Mouse (Mus musculus) limb, embryonic 14.5 days (tissue): Measurements from ENCODE around the gene Cenpl. TPM values are rescaled to one million over a fixed set of nuclear protein-coding genes. Genes with fewer than 3 reads are reported as not detected.

ENCODE experiments used
- ATAC-seq: fragments of 200-750 bp; cut with Nextera tagmentation; 2 replicates; pipeline ENCODE4 v1.8.0; 2017; ENCODE audit warnings: low read depth, moderate number of reproducible peaks, moderate TSS enrichment; ENCODE audit not compliant: low FRiP score
- DNase-seq: peaks from one replicate; pipeline ENCODE4 v3.0.0-alpha.2; 2015; ENCODE audit warnings: low spot score
- H3K27ac ChIP-seq: fragments of 300-500 bp; sonication (generic); replicated peaks from 2 replicates; pipeline ENCODE4 v1.5.1; 2014; ENCODE audit warnings: low read depth, mild to moderate bottlenecking, low read length, moderate library complexity, mixed read lengths
- H3K27me3 ChIP-seq: fragments of 300-500 bp; sonication (generic); 2 replicates; pipeline ENCODE4 v1.6.1; 2014; ENCODE audit warnings: low read length, mixed read lengths; ENCODE audit not compliant: control insufficient read depth, insufficient read depth
- H3K36me3 ChIP-seq: fragments of 300-500 bp; sonication (generic); 2 replicates; pipeline ENCODE4 v1.6.1; 2014; ENCODE audit warnings: mild to moderate bottlenecking, low read length, moderate library complexity, mixed read lengths; ENCODE audit not compliant: control insufficient read depth, insufficient read depth
- H3K4me1 ChIP-seq: fragments of 300-500 bp; sonication (generic); 2 replicates; pipeline ENCODE4 v1.6.1; 2014; ENCODE audit warnings: antibody characterized with exemption, low read length, mixed read lengths; ENCODE audit not compliant: control insufficient read depth, insufficient read depth
- H3K4me2 ChIP-seq: fragments of 300-500 bp; sonication (generic); replicated peaks from 2 replicates; pipeline ENCODE4 v1.6.1; 2014; ENCODE audit warnings: low read depth, mild to moderate bottlenecking, low read length, moderate library complexity; ENCODE audit not compliant: severe bottlenecking
- H3K4me3 ChIP-seq: fragments of 300-500 bp; sonication (generic); replicated peaks from 2 replicates; pipeline ENCODE4 v1.5.1; 2014; ENCODE audit warnings: low read length
- H3K9ac ChIP-seq: fragments of 300-500 bp; sonication (generic); 2 replicates; pipeline ENCODE4 v1.6.1; 2014; ENCODE audit warnings: mild to moderate bottlenecking, low read depth, low read length, moderate library complexity; ENCODE audit not compliant: severe bottlenecking
- H3K9me3 ChIP-seq: fragments of 300-500 bp; sonication (generic); 2 replicates; pipeline ENCODE4 v1.6.1; 2016; ENCODE audit warnings: low read length; ENCODE audit not compliant: control insufficient read depth
- POLR2A ChIP-seq: fragments of 200-500 bp; IDR thresholded peaks from 2 replicates; pipeline ENCODE4 v1.8.0; 2012; ENCODE audit warnings: inconsistent platforms, mild to moderate bottlenecking, moderate library complexity, borderline replicate concordance; ENCODE audit not compliant: insufficient read depth, insufficient read length; ENCODE audit errors: extremely low read depth
- WGBS: fragments of 180-500 bp; shearing (Covaris S2); extraction: QIAGEN DNeasy Blood & Tissue Kit; methylation state at CpG from one replicate; pipeline ENCODE4 v1.1.7; 2014; 5-methylcytosine and 5-hydroxymethylcytosine counted together
- polyA plus RNA-seq, 2 experiments: library from polyadenylated mRNA; depleted of rRNA in 1 of 2; stranded (reverse) in 1 of 2; unstranded in 1 of 2; fragments of >200 nt; fragmentation: Nextera tagmentation in 1 of 2; extraction: Ambion mirVana in 1 of 2; gene quantifications; 2 replicates each; pipeline versions ENCODE4 v1.2.1 to v1.2.3; 2012 to 2014

Gene Cenpl
- polyA plus RNA-seq, 2 experiments, result 13.3 to 25.7 TPM

DNA sequence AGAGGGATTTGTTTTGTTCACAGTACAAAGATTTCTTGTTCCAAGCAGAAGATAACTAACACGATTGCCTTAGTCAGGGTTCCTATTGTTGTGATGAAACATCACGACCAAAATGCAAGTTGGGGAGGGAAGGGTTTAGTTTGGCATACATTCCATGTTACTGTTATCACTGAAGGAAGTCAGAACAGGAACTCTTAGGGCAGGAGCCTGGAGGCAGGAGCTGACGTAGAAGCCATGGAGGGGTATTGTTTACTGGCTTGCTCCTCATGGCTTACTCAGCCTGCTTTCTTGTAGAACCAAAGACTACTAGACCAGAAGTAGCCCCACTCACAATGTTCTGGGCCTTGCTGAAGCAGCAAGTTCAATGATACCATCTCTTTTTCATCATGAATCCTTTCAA, 23.5 kb upstream of the Cenpl start:
- Histone ChIP-seq H3K9ac (no peak overlapping the region), H3K4me3 (no peak overlapping the region), H3K27me3 (no peaks in the 10 kb centered on the region), H3K9me3 (no peaks in the 10 kb centered on the region), H3K36me3 (peaks cover 31% of the 10 kb centered on the region), H3K27ac (no peak overlapping the region), H3K4me2 (no peak overlapping the region), H3K4me1 (no peaks in the 10 kb centered on the region)
- ATAC-seq (no peak), DNase-seq (no peak)
- WGBS, result 80% methylated on average over 3 of the region's 3 CpGs
- no peak for TF ChIP-seq POLR2A

DNA sequence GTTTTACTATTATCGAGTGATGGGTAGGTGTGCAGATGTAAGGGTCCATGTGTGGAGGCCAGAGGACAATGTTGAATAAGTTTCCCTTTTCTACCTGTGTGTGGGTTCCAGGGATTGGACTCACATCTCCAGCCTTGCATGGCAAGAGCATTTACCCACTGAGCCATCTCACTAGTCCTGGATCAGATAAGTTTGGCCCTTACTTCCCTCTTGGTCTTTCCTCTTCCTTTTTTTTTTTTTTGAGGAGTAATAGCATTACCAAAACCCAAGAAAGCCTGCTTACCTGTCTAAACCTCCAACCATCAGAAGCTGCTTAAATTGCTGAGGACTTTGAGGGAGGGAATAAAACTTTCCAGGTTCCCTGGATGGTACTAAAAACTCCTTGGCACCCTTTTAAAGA, 13.3 kb upstream of the Cenpl start:
- Histone ChIP-seq H3K4me2 (no peak overlapping the region), H3K9ac (no peak overlapping the region), H3K4me3 (no peak overlapping the region), H3K27me3 (no peaks in the 10 kb centered on the region), H3K4me1 (no peaks in the 10 kb centered on the region), H3K27ac (no peak overlapping the region), H3K36me3 (peaks cover 22% of the 10 kb centered on the region; the same call in 1 of the 2 replicates), H3K9me3 (no peaks in the 10 kb centered on the region)
- TF ChIP-seq POLR2A, result no peak
- WGBS, result 90% methylated on average over 1 of the region's 1 CpGs
- ATAC-seq, result no peak
- DNase-seq, result no peak

DNA sequence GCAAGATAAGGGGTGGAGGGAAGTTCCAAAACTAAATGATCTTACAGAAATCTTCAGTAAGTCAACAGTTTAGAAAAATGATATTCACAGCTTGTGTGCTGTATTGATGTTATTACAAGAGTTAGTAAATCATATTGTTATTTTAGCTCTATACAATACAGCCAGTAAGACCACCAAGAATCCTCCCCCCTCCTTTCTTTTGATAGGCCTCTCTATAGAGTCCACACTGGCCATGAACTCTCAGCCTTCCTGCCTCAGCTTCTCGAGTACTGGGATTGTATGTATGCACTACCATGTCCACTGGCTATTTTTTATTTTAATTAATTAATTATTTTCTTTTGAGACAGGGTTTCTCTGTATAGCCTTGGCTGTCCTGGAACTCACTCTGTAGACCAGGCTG, 7.2 kb upstream of the Cenpl start:
- 83% methylated on average over 1 of the region's 1 CpGs for WGBS
- Histone ChIP-seq H3K27me3 (no peaks in the 10 kb centered on the region), H3K4me3 (no peak overlapping the region), H3K36me3 (no peaks in the 10 kb centered on the region), H3K27ac (no peak overlapping the region), H3K4me2 (no peak overlapping the region), H3K4me1 (no peaks in the 10 kb centered on the region), H3K9me3 (no peaks in the 10 kb centered on the region), H3K9ac (no peak overlapping the region)
- TF ChIP-seq POLR2A, result no peak
- no peak for ATAC-seq
- DNase-seq, result no peak

DNA sequence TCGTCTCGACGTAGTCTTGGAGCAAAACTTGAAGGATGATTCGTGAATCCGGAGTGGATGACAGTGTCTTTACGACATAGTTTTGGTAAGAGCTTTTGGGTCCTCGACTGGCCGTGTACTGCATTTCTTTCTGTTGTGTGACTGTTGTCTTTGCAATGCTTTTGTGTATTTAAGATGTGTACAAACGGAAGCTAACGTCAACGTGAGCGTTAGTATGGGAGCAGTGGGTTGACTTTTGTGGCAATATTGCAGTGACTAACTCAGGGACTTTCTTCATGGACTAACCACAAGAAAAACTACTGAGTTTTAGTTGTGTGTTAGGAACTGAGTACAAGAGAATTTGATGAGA, 733 bp downstream of the Cenpl start:
- TF ChIP-seq POLR2A, result no peak
- peak overlapping the region; percentile 58 for H3K4me3 ChIP-seq
- peak overlapping the region; percentile 55 for H3K4me2 ChIP-seq
- H3K9ac ChIP-seq, result peak overlapping the region; percentile 68
- DNase-seq (no peak), ATAC-seq (no peak)
- H3K27me3 ChIP-seq, result no peaks in the 10 kb centered on the region
- under 1% methylated on average over 12 of the region's 12 CpGs for WGBS
- H3K9me3 ChIP-seq, result no peaks in the 10 kb centered on the region
- H3K36me3 ChIP-seq, result peaks cover 7% of the 10 kb centered on the region; the same call in 1 of the 2 replicates
- H3K27ac ChIP-seq, result no peak overlapping the region
- H3K4me1 ChIP-seq, result peaks cover 16% of the 10 kb centered on the region

DNA sequence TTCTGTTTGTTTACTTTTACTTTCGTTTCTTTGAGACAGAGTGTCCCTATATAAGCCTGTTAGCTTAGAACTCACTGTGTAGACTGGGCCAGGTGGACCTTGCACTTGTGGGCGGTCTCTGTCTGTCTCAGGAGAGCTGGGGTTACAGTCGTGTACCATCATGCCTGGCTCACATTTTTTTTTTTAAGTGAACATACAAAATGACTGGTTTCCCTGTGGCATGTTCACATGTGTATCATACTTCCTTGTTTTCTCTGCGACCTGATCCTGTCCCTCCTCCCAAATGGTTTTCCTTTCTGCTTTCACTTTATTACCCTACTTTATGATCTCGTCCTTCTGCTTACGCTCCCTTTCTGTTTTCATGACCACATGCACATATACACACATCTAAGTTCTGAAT, 5.7 kb downstream of the Cenpl start:
- Histone ChIP-seq H3K4me2 (no peak overlapping the region), H3K27ac (no peak overlapping the region), H3K9me3 (no peaks in the 10 kb centered on the region), H3K4me3 (no peak overlapping the region), H3K4me1 (peaks cover 13% of the 10 kb centered on the region), H3K27me3 (no peaks in the 10 kb centered on the region), H3K9ac (no peak overlapping the region), H3K36me3 (peaks cover 39% of the 10 kb centered on the region)
- 80% methylated on average over 6 of the region's 6 CpGs for WGBS
- no peak for TF ChIP-seq POLR2A
- DNase-seq (no peak), ATAC-seq (no peak)

DNA sequence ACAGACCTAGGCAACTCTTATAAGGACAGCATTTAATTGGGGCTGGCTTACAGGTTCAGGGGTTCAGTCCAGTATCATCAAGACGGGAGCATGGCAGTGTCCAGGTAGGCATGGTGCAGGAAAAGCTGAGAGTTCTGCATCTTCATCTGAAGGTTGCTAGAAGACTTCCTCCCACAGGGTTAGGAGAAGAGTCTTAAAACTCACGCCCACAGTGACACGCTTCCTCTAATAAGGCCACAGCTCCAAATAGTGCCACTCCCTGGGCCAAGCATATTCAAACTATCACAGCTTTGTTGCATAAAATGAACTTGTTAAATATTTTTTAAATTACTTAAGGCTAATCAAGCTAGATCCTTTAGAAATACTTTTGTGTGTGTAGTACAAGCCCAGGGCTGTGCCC, 6.7 kb downstream of the Cenpl start:
- H3K9me3 ChIP-seq, result no peaks in the 10 kb centered on the region
- no peak for TF ChIP-seq POLR2A
- 96% methylated on average over 3 of the region's 3 CpGs for WGBS
- no peak overlapping the region for H3K4me2 ChIP-seq
- no peak overlapping the region for H3K27ac ChIP-seq
- H3K36me3 ChIP-seq, result peaks cover 42% of the 10 kb centered on the region
- no peaks in the 10 kb centered on the region for H3K27me3 ChIP-seq
- ATAC-seq, result no peak
- H3K9ac ChIP-seq, result no peak overlapping the region
- peaks cover 11% of the 10 kb centered on the region for H3K4me1 ChIP-seq
- no peak overlapping the region for H3K4me3 ChIP-seq
- DNase-seq, result no peak
